ENCODE assay signal across 20 mouse cellular contexts in genomic region chrX:42334794-42335193, GRCm38 (mm10).
A peak's percentile ranks its signal among the peaks of the same experiment; 100 is the strongest.
DNase-seq lines count a peak whose midpoint lies in the region; ATAC-seq and TF ChIP-seq lines count a peak whose summit lies in the region.
"Had no signal": no experiment of that assay in that cellular context is flagged by ENCODE, and none has a peak within 500 bp of the region (broad histone marks: within the 10 kb centered on the region; RNA-seq: fewer than 3 reads in every experiment).

No protein-coding gene starts in this region.

- H3K4me3 ChIP-seq in lung, postnatal 0 days (ENCODE audit: low read depth, low read length), result no peak overlapping the region
- H3K4me3 ChIP-seq in lung, adult 2 months (replicated peaks; ENCODE audit: extremely low read depth, low read depth, low read length), result no peak overlapping the region
- H3K4me3 ChIP-seq in CH12.LX (replicated peaks in 1 of 3; ENCODE audit: low read depth in 2 of 3, low read length in 2 of 3, poor library complexity in 1 of 3), result no peak overlapping the region
- no peak overlapping the region for H3K4me3 ChIP-seq in midbrain, embryonic 10.5 days
- H3K4me3 ChIP-seq: forebrain, embryonic 12.5 days; hindbrain, embryonic 12.5 days; left cerebral cortex, adult 2 months; limb, embryonic 13.5 days; liver, embryonic 15.5 days had no signal

- no peaks in the 10 kb centered on the region for H3K27me3 ChIP-seq in lung, postnatal 0 days (replicated peaks; ENCODE audit: insufficient read depth, low read length)
- no peaks in the 10 kb centered on the region for H3K27me3 ChIP-seq in CH12.LX (replicated peaks)
- no peaks in the 10 kb centered on the region for H3K27me3 ChIP-seq in midbrain, embryonic 10.5 days (ENCODE audit: low read depth, poor library complexity, severe bottlenecking)
- H3K27me3 ChIP-seq: forebrain, embryonic 12.5 days; hindbrain, embryonic 12.5 days; limb, embryonic 13.5 days; liver, embryonic 15.5 days had no signal

- peak; percentile 40; the same call in 1 of the 2 replicates for TF ChIP-seq CTCF in lung, postnatal 0 days (IDR thresholded peaks at IDR 0.05)
- no peak for TF ChIP-seq CTCF in lung, adult 2 months (IDR thresholded peaks at IDR 0.05; ENCODE audit: insufficient read depth, low read length)
- TF ChIP-seq CTCF in CH12.LX (conservative IDR thresholded peaks at IDR 0.05 in 1 of 2, IDR thresholded peaks at IDR 0.05 in 1 of 2; ENCODE audit: low read depth in 2 of 2, low read length in 2 of 2), result peak in 1 of 2 experiments; percentile 44; a peak in 2 of 4 replicates

- TF ChIP-seq POLR2A in lung, adult 2 months (IDR thresholded peaks at IDR 0.05; ENCODE audit: borderline replicate concordance, extremely low read depth, low read depth, low read length), result no peak
- TF ChIP-seq POLR2A in CH12.LX (IDR thresholded peaks at IDR 0.05; ENCODE audit: low read depth, low read length), result no peak

- H3K79me2 ChIP-seq in CH12.LX (replicated peaks; ENCODE audit: control insufficient read depth, extremely low read depth, insufficient read depth, poor library complexity, severe bottlenecking), result no peaks in the 10 kb centered on the region

- no peaks in the 10 kb centered on the region for H3K4me1 ChIP-seq in lung, postnatal 0 days (ENCODE audit: insufficient read depth, low read depth, low read length)
- no peaks in the 10 kb centered on the region for H3K4me1 ChIP-seq in lung, adult 2 months (ENCODE audit: control insufficient read depth, insufficient read depth, low read length)
- H3K4me1 ChIP-seq in CH12.LX (ENCODE audit: control insufficient read depth in 1 of 2, insufficient read depth in 2 of 2), result no peaks in the 10 kb centered on the region
- no peaks in the 10 kb centered on the region for H3K4me1 ChIP-seq in midbrain, embryonic 10.5 days
- H3K4me1 ChIP-seq: forebrain, embryonic 12.5 days; hindbrain, embryonic 12.5 days; limb, embryonic 13.5 days; liver, embryonic 15.5 days had no signal

- no peak overlapping the region for H3K27ac ChIP-seq in lung, postnatal 0 days (ENCODE audit: low read length)
- no peak overlapping the region for H3K27ac ChIP-seq in CH12.LX (ENCODE audit: insufficient read depth, low read depth)
- no peak overlapping the region for H3K27ac ChIP-seq in midbrain, embryonic 10.5 days (replicated peaks)
- H3K27ac ChIP-seq: forebrain, embryonic 12.5 days; hindbrain, embryonic 12.5 days; kidney, postnatal 0 days; left cerebral cortex, adult 2 months; limb, embryonic 13.5 days; liver, embryonic 15.5 days; macrophage had no signal

- H3K36me3 ChIP-seq in lung, postnatal 0 days (ENCODE audit: insufficient read depth, low read length), result no peaks in the 10 kb centered on the region
- no peaks in the 10 kb centered on the region for H3K36me3 ChIP-seq in CH12.LX (replicated peaks in 1 of 2; ENCODE audit: control insufficient read depth in 1 of 2, insufficient read depth in 1 of 2, low read length in 1 of 2)
- H3K36me3 ChIP-seq in midbrain, embryonic 10.5 days, result no peaks in the 10 kb centered on the region
- H3K36me3 ChIP-seq: forebrain, embryonic 12.5 days; hindbrain, embryonic 12.5 days; limb, embryonic 13.5 days; liver, embryonic 15.5 days had no signal

- no peak overlapping the region for H3K9ac ChIP-seq in lung, postnatal 0 days (replicated peaks; ENCODE audit: low read depth)
- no peak overlapping the region for H3K9ac ChIP-seq in CH12.LX (ENCODE audit: insufficient read depth, low read depth)
- H3K9ac ChIP-seq: forebrain, embryonic 12.5 days; hindbrain, embryonic 12.5 days; limb, embryonic 13.5 days; liver, embryonic 15.5 days had no signal

- WGBS in lung, postnatal 0 days, result 91% methylated on average over 2 of the region's 2 CpGs
- WGBS in lung, adult 2 months, result 78% methylated on average over 2 of the region's 2 CpGs
- 89% methylated on average over 2 of the region's 2 CpGs for WGBS in midbrain, embryonic 10.5 days

- no peak for ATAC-seq in lung, postnatal 0 days
- ATAC-seq in inflammation-experienced regulatory T-cells, adult 6 months, result peak; percentile 54
- ATAC-seq: intestine, postnatal 0 days had no signal

- H3K9me3 ChIP-seq in lung, postnatal 0 days (ENCODE audit: low read length), result no peaks in the 10 kb centered on the region
- H3K9me3 ChIP-seq in CH12.LX (replicated peaks; ENCODE audit: low read length), result no peaks in the 10 kb centered on the region
- H3K9me3 ChIP-seq in midbrain, embryonic 10.5 days (replicated peaks), result no peaks in the 10 kb centered on the region
- H3K9me3 ChIP-seq: forebrain, embryonic 12.5 days; hindbrain, embryonic 12.5 days; limb, embryonic 13.5 days; liver, embryonic 15.5 days had no signal

- no peak for DNase-seq in lung, postnatal 0 days (ENCODE audit: low spot score)
- DNase-seq in lung, adult 2 months, result no peak
- DNase-seq in CH12.LX (ENCODE audit: extremely low read depth), result no peak
- DNase-seq in thymus, postnatal 4 days, result peak; percentile 52
- no peak for DNase-seq in midbrain, embryonic 10.5 days (ENCODE audit: low spot score)
- no peak for DNase-seq in cerebellum, adult 8-10 months
- DNase-seq: cerebellum, postnatal 10 days; gastrocnemius, postnatal 14 days; heart, postnatal 10 days; midbrain, embryonic 14.5 days; retina, postnatal 1 day had no signal

- in situ Hi-C loops in CH12.LX (cut with MboI; ENCODE audit: low pct_ligation_motif_present, low pct_unique_long_range_greater_than_20kb, low sequenced_read_pairs), result no loop called here

- dilution Hi-C loops in CH12.LX (cut with MboI; ENCODE audit: extremely low pct_ligation_motif_present, extremely low pct_unique_long_range_greater_than_20kb, low sequenced_read_pairs), result no loop called here

- TF ChIP-seq RAD21 in CH12.LX (IDR thresholded peaks at IDR 0.05; ENCODE audit: low read depth, low read length), result peak; percentile 33

- H3K4me2 ChIP-seq in lung, postnatal 0 days (replicated peaks; ENCODE audit: low read depth, low read length), result no peak overlapping the region
- H3K4me2 ChIP-seq in CH12.LX (ENCODE audit: insufficient read depth, low read depth, poor library complexity, severe bottlenecking), result no peak overlapping the region
- H3K4me2 ChIP-seq: forebrain, embryonic 12.5 days; hindbrain, embryonic 12.5 days; limb, embryonic 13.5 days; liver, embryonic 15.5 days had no signal

- no peak for TF ChIP-seq EP300 in lung, postnatal 0 days (IDR thresholded peaks at IDR 0.05)
- no peak for TF ChIP-seq EP300 in CH12.LX (IDR thresholded peaks at IDR 0.05; ENCODE audit: low read length)

TF ChIP-seq in CH12.LX, 34 proteins besides CTCF, POLR2A, EP300 and RAD21:
- TF ChIP-seq CHD2 (IDR thresholded peaks at IDR 0.05; ENCODE audit: low read length) (no peak), SMC3 (IDR thresholded peaks at IDR 0.05; ENCODE audit: low read depth, low read length) (peak; percentile 34)
